Mouse (Mus musculus) spleen, embryonic (tissue): Measurements from ENCODE around the gene Sema5a.

ENCODE experiments used
- CTCF ChIA-PET: fragments of 350-600 bp; sonication (Branson Sonifier 250); formaldehyde crosslinking; loops from one replicate; lab custom pipeline; 2022; lab: Charles Lee

Sema5a gene

DNA sequence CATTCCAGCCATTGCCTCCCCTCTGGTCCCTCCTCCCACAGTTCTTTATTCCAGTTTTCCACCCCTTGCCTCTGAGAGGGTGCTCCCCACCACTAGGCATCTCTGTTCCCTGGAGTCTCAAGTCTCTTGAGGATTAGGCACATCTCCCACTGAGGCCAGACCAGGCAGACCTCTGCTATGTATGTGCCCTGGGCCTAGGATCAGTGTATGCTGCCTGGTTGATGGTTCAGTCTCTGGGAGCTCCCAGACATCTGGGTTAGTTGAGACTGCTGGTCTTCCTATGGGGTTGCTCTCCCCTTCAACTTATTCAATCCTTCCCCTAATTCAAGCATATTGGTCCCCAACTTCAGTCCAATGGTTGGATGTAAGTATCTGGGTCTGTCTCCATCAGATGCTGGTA, 189.7 kb downstream of the Sema5a start:
- CTCF ChIA-PET, result no interaction called here

DNA sequence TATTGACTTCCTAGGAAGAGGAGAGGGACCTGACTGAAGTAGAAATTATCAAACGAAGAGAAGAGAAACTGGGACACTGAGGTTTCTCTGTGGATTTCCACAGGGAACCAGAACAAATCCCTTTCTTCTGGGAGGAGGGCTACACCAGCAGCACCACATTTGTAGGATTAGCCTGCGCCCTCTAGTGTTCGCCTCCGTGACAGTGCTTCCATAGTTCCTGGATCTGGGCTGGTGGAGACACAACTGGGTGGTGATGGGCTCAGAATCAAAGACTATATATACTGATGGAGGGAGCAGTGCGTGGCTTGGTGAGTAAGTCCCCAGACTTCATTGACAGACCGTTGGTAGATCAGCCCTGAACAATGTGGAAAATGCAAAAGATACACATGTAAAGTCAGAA, 193.0 kb downstream of the Sema5a start:
- CTCF ChIA-PET, result no interaction called here

DNA sequence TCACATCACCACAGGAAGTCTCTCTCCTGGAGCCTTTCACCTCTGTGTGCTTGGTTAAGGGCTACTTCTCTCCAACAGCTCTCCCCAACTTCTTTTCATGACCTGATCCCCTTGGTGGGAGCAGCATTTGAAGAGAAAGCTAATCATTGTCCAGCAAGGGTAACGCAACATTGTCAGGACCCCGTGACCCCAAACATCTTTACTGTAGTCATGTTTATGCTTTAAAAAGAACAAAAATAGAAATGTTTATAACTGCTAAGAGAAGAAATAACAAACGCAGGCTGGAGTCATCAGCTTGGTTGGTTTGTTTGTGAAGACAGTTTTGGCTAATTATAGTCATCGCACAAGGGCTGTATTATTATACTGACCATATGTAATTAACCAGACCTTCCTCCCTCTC, 198.1 kb downstream of the Sema5a start:
- CTCF ChIA-PET, result no interaction called here

DNA sequence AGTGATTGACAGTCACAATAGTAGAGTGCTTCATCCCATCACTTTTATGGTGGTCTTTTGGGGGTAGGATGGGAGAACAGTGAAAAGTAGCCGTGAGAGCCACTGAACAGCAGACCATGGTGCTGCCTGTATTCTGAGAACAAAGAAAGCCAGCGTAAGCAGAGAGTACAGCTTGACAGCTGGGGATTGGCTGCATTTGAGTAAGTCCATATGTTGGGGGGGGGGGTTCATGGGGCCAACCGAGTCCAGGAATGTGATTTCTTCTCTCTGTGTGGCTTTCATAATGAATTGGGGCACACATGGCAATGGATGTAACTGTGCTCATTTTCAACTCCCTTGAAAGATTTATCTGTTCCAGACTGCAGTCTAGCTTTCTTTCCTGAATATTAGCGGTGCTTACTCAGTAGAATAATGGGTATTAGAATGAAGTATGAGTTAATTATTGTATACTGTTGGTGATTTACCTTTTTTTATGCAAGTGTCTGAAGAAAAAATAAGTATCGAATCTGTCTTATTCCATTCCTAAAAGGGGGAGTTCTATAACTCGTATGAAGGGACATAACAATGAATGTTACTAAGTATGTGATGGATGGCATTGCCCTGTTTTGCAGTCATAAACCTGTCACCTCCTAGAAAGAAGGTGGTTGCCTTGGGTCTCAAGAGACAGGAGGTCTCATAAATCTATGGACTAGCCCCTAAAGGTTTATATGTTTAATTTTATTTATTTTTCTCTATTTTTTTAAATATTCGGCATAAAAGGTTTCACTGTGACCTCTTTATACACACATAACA, 203.1 kb downstream of the Sema5a start:
- CTCF ChIA-PET, result interaction anchor here (0.6 kb wide), 1 partner anchor 196 kb away, joined by 3 read pairs; no protein-coding TSS in a partner anchor

DNA sequence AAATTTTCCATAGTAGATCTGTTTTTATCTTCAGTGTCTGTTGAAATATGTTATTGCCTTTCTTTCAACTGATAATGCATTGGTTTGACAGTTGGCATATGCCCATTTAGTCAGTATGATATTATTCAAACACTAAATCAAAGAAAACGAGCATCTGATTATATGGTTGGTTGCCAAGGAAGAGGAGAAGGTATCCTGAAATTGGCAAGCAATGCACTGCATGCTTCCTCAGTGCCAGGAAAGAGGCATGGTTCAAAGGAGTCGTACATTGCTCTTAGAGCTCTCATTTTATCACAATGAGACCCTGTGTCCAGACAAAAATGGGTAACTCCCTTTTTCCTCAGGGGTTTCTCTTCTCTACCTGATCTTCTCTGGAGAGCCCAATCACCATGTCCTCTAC, 214.4 kb downstream of the Sema5a start:
- CTCF ChIA-PET, result no interaction called here

DNA sequence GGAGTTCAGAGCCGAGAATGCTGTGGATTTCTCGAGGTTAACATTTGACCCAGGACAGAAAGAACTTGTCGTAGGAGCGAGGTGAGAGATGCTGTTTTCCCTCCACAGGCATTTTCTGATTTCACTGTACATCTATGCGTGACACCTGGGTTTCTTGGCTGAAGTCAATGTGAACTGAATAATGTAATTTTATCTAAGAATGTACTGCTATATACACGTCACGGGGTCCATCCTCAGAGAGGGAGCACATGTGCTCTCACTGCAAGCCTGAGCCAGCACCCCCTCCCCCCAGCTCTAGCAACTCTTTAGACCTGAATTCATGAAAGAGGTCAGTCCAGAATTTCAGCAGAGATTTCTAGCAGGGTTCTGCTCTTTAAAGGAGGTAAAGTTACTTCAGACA, 215.6 kb downstream of the Sema5a start:
- CTCF ChIA-PET, result no interaction called here

DNA sequence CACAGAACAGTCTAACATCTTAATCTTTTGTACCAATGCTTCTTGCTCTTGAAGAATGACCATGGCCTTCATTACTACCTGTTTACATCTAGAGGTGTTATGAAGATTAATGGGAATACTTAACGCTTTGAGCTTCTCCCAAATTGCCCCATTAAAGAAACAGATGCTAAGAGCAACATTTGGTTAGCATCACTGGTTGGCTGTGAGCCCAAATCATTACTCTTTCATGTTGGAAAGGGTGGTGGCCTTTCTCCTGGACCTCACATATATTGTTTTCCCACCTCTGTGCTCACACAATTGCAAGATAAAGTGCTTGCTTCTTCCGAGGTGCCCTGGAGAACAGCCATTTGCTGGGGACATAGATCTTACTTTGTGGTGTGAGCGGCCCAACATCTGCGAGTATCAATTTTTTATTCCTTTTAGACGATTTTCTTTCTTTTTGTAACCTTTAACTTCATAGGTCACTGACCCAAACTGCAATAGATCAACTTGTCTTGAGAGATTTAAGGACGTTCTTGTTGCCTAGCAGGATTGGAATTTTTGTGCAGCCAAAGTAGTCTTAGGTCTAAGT, 227.0 kb downstream of the Sema5a start:
- CTCF ChIA-PET, result no interaction called here

DNA sequence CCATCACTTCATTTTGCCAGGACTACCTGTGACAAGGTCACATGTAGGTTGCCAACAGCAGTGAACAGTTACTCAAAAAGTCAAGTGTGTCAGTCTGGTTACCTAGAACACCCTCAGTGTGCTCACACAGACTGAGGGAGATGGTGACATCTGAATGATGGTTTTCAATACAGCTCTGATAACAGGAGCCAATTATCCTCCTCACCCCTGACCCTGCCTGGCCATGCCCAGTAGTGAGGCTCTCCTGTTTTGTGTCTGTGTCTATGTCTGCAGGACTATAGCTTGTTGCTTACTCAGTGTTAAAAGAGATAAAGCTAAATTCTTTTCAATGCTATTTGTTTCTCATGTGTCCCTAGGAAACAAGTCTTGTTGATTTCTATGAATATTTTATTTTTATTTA, 236.1 kb downstream of the Sema5a start:
- CTCF ChIA-PET, result no interaction called here

DNA sequence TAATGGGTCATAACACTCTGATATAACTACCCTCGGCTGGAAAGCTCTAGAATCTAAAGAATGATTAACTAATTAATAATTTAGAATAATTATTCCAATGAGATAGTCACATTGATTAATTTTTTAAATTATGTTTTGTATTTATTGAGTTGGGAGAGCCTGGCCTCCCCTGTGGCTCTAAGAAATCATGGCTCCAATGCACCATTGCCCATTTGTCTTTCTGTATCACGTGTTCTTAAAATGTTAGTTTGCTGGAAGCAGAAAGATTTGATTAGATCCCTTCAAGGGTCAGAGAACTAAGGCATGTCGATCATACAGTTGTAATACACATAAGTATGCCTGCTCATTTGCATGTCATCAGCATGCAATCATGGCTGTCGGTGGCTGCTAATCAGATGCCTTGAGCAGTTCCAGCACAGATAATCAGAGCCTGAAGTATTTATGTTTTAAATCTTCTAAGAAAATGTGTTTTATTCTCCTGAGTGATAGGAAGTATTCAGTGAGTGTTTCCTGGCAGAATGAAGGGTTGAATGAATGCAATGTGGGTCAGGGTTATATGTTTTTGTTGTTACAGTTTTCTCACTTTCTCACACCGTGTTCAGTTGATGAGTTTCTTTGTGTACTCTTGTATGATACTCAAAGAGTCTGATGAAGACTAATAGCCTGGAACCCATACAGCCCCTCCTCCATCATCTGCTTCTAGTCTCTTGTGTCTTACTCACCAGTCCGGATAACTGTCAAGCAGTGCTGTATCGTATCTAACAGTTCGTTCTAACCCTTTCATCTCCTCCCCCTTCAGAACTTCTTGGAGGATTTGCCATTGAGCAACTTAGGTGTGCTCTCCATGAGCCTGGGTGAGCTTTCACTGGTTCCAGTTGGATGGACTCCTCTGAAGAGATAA, 240.7 kb downstream of the Sema5a start:
- CTCF ChIA-PET, result no interaction called here

DNA sequence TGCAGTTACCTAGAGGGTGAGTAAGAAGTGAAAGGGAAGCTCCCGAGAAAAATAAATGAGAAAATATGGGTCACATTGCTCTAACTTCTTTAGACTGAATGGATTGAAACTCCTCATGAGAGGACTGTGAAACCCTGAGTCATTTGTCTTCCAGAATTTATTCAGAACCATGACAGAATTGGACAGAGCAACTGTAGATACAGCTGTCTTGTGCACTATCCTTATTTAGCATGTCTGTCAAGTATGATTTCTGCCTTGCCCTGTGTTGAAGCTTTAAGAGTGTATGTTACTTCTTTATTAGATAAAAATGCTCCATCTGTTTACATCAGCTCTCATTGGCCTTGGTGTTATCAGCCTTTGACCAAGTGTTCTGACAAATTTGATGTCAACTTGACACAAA, 243.4 kb downstream of the Sema5a start:
- CTCF ChIA-PET, result no interaction called here

DNA sequence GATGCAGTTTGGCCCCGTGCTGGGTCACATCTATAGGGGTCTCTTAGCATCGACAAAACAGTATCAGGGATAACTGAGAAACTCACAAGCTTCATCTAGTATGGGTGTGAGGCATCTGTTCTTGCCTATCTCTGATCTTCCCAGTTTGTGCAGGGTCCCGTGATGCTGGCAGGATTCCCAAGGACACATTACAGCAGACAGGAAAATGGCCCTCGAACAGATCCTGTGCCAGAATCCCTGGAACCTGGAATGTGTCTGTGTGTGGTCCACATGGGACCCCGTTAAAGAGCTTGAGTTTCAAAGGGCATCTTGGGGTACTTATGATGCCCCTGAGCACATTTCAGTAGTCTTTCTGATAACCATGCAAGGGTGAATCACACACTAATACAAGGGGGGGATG, 249.6 kb downstream of the Sema5a start:
- CTCF ChIA-PET, result no interaction called here

DNA sequence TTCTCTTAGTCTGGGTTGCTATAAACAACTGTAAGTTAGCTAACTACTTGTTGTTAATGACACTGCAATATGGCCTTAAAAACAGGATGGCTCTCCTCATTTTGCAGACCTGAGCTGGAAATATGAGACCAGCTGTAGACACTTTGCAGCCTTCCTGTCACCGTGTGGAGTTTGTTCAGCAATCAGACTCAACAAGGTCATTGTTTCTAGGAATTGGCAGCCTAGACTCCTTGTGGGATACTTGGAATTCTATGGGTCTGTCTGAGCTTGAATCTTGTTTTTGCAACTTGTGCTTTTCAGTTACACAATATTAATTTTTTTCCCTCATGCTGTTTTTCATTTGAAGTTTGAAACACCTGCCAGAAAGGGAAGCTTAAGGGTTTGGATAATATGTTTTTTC, 250.3 kb downstream of the Sema5a start:
- CTCF ChIA-PET, result no interaction called here

DNA sequence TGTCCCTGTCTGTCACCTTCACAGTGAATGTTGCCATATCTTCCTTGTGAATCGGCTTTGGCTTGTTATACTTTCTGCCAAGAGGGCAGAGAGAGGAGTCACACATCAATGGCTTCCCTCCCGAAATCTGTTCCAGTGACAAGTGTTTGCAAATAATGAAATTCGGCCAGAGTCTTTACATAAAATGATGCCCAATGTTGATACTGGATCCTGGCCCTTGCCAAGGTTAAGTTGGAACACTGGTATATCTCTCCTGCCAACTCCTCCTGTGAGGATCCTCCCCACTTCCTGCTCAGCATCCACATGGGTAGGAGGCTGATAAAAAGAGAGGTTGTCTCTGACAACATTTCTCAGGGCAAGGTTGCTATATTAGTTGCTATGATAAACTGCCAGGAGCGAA, 252.3 kb downstream of the Sema5a start:
- CTCF ChIA-PET, result no interaction called here

DNA sequence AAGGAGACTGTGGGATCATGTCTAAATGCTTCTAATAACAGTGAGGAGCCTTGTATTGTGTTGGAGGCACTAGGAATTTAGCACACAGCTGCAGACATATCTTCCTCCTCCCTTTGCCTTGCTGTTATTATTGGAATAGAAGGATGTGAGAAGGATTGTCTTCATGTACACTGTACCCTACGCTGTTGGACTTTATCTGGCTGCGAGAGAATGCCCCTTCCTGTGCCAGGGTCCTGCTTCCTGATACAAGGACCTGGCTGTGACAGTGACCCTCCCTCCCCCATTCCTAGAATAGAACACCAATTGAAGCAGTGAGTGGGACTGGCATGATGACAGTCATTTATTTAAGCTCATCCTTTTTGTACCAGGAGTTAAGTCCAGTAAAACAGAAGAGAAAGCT, 261.3 kb downstream of the Sema5a start:
- CTCF ChIA-PET, result no interaction called here

DNA sequence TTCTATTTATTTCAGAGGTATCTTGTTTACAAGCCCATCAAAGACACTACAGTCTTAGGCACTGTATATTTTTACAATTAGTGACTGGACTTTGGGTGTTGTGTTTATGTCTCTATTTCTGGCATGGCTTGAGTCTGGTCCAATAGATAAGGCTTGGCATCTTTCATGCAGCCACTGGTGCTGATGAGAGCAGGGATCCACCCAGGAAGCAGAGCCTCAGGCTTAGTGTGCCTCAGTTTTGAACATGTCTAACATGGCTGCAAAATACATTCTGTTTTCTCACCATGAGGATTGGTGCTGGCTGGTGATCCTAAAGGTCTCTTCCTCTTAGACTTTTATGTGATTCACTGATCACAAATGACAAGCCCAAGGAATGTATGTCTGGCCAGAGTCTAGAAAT, 263.7 kb downstream of the Sema5a start:
- CTCF ChIA-PET, result no interaction called here

DNA sequence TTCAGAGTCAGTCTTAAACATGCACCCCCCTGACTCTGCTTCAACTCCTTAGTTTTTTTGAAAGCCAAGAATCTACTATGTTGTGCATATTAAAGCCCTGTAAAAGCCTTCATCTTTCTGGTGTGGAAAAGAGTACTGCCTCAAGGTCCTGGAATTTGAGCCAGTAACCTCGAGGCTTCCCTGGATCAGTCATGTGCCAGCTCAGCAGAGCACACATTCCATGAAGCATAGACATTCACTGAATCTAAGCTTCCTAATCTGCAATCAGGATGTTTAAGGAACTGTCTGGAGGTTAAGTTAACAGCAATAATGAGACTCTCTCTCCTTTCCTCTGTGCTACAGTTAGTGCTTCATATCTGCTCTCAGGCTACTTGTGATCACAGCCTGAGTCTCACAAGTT, 270.3 kb downstream of the Sema5a start:
- CTCF ChIA-PET, result no interaction called here

DNA sequence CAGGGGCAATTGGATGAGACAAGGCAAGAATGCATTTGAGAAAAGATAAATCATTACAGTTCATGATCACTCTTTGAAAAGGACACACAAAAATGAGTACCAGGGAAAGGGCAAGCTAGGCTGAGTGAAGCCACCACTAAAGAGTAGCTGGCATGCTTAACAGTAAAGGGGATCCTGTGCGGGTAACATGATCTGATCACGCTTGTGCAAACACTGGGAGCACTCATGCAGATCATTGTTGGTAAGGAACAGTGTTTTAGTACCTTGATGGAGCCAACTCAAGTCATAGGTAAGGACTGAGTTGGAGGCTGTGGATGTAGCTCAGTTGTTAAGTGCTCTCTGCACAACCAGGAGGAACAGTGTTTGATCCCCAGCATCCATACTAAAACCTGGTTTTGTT, 273.3 kb downstream of the Sema5a start:
- CTCF ChIA-PET, result no interaction called here

DNA sequence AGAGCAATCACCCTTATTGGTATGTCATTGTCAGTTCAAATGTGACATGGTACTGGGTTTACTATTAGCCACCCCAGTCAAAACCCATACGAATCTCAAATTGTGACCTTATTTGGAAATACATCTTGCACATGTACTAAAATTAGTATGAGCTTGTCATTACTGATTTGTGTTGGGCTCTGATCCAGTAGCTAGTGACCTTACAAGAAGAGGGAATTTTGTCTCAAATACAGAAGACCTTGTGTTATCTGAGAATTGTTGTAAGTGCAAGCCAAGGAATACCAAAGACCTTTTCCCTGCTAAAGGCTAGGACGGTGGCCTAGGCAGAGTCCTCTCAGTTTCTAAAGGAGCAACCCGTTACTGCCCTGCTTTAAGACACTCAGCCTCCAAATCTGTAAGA, 287.9 kb downstream of the Sema5a start:
- CTCF ChIA-PET, result no interaction called here

DNA sequence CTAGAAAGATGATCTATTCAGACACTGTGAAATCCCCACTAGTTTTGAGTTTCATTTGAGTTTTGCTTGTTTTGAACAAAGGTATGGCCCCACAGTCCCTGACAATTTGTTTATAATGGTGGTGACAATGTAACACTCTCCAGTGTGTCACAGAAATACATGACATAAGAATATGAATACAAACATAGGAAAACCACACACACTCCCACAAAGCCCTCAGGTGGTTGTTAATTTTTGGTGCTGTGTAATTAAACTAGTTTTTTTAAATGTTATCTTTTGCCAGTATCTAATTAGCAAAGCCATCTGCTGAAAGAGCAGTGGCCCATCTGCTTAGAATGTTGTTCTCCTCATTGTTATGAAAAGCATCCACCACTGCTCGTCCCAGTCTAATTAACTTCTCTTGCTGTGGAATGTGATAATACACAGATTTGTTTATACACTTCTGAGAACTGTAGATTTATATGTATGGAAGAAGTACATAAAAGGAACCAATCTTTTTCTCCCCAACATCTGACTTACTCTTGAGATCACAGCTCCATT, 289.0 kb downstream of the Sema5a start:
- CTCF ChIA-PET, result no interaction called here

DNA sequence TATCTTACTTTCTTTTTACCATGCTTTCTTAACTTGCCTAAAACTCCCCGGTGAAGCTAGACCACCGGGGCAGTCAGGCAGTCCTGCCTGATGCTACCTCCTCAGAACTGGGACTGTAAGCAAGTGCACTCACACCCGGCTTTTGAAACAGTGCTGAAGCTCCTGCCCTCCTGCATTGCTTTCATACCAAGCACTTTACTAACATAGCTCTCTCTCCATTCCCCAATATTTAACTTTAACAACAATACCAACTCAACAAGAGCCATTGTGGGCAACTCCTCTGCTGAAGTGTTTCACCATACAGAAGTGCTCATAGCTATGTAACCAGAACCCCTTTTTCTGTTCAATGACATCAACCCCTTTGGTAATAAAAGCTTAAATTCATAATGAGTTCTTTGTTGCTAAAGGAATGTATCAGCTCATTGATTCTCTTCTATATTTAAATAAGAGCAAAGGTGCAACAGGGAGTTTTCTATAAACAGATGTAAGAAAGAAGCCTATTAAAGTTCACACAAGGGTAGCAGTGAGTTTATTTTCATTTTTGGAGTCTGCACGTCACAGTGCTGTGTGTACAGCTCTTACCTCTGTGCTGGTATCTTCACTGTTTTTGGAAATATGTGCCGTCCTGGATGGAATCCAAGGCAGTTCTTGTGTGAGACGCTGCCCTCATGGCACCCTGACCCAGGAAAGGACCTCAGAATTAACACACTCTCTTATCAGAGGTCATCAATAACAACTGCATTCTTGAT, 292.3 kb downstream of the Sema5a start:
- CTCF ChIA-PET, result no interaction called here

DNA sequence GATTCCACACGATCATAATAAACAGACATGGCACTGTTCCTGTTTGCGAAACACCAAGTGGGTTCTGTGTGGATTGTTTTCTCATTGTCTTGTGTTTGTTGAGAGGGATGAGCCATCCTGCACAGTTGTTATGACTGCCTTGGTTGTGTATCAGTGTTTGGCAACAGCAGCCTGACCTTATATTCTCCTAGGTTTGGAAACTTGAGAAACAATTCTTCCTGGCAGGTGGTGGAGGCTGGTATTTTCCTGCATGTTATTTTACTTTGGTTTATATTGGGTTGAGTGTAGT, 292.8 kb downstream of the Sema5a start:
- CTCF ChIA-PET, result no interaction called here

DNA sequence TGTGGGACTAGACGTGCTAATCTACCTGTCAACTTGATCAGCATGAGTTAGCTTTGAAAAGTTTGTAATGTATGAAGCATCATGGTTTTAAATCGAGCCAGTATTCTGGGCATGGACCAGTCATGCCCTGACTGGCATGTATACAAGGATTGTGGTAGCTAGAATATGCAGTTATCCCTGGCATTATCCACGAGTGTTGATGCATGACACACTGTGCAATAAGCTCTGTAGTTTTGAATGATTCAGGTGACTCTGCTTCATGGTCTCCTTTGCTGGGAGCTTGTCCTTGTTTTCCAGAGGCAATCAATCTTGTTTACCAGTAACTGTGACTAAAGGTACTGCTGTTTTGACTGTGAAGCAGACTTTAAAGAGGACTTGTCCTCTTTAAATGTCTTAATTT, 293.5 kb downstream of the Sema5a start:
- CTCF ChIA-PET, result no interaction called here
